Mouse (Mus musculus): ENCODE results near the gene Pdpn. TPM values are rescaled to one million over a fixed set of nuclear protein-coding genes. Genes with fewer than 3 reads are reported as not detected.

The Pdpn gene
- polyA plus RNA-seq, 1 experiment from 2014 or later: 6.0 TPM

DNA sequence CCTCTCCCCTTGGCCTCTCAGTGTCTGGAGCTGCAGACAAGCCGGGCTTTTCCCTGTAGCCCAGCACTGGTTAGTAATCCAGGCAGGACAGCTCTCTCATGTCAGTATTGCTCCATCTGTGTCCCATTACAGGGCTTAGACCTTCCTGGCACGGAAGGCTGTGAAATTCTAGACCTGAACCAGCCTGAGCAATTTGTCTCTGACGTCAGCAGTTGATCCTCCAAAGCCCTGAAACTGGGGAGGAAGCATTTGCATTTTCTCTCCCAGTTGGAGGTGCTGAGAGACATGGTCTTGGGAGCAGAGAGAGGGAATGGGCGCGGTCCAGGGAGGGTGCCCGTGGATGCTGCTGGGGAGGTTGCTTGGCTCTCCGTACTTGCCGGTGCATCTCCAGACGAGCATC, 31.2 kb upstream of the Pdpn start:
- Histone ChIP-seq H3K27me3 (replicated peaks; ENCODE audit: control insufficient read depth, insufficient read depth, low read length) (no peaks in the 10 kb centered on the region), H3K9ac (ENCODE audit: low read depth, low read length) (no peak overlapping the region), H3K9me3 (ENCODE audit: control insufficient read depth, low read length) (no peaks in the 10 kb centered on the region), H3K27ac (ENCODE audit: low read depth, low read length) (no peak overlapping the region), H3K4me2 (no peak overlapping the region), H3K4me1 (replicated peaks; ENCODE audit: control insufficient read depth, insufficient read depth, low read length) (no peaks in the 10 kb centered on the region), H3K36me3 (ENCODE audit: control insufficient read depth, insufficient read depth, low read length) (no peaks in the 10 kb centered on the region), H3K4me3 (ENCODE audit: low read depth, low read length) (no peak overlapping the region)
- ATAC-seq (replicated peaks; ENCODE audit: low FRiP score) (no peak), DNase-seq (ENCODE audit: low spot score) (no peak)
- WGBS: 48% methylated on average over 9 of the region's 9 CpGs

DNA sequence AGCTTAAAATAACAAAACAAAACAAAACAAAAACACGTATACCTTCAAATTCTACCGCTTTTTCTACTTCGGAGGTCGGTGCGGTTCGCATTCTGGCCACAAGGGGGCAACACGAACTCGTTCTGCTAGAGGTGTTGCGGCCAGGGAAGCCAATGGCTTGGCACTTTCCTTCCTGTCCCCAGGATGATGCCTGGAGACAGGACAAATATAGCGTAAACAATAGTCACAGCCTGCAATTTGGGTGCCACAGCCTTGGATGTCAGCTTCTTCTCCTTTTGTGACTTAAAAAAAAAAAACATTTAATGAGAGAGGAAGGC, 26.2 kb upstream of the Pdpn start:
- Histone ChIP-seq H3K27ac (ENCODE audit: low read depth, low read length) (no peak overlapping the region), H3K9me3 (ENCODE audit: control insufficient read depth, low read length) (no peaks in the 10 kb centered on the region), H3K4me1 (replicated peaks; ENCODE audit: control insufficient read depth, insufficient read depth, low read length) (no peaks in the 10 kb centered on the region), H3K4me3 (ENCODE audit: low read depth, low read length) (no peak overlapping the region), H3K9ac (ENCODE audit: low read depth, low read length) (no peak overlapping the region), H3K27me3 (replicated peaks; ENCODE audit: control insufficient read depth, insufficient read depth, low read length) (no peaks in the 10 kb centered on the region), H3K36me3 (ENCODE audit: control insufficient read depth, insufficient read depth, low read length) (no peaks in the 10 kb centered on the region), H3K4me2 (peak overlapping the region; percentile 54)
- DNase-seq (ENCODE audit: low spot score) (peak; percentile 71), ATAC-seq (replicated peaks; ENCODE audit: low FRiP score) (no peak)
- WGBS: 4% methylated on average over 10 of the region's 10 CpGs

DNA sequence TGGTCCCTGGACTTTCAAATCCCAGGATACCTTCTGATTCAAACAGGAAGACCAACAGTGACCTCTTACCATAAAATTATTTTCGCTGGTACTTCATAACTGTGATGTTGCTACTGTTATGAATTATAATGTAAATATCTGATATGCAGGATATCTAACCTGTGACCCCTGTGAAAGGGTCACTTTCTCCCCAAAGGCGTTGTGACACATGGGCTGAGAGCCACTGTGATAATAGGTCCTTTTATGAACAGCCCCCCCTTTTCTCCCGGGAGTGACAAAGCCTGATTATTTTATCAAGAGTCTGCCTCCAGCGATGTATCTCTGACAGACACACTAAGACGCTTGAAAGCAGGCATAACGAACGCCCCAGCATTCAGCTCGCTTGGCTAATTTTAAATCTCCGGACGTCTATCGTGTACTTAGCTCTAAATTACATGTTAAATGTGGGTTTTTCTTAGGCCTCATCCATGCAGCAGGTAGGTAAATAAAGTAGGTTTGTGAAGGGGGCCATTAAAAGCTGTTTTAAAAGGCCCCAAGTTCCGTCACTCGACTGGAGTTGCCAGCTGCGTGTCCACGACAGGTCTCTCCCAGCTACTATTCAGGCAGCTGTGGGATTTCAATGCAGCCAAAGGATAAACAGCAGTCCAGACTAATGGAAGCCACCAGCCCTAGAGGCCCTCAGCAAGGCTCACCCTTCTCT, 25.7 kb upstream of the Pdpn start:
- H3K9me3 ChIP-seq (ENCODE audit: control insufficient read depth, low read length): no peaks in the 10 kb centered on the region
- no peak overlapping the region for H3K4me3 ChIP-seq (ENCODE audit: low read depth, low read length)
- no peaks in the 10 kb centered on the region for H3K36me3 ChIP-seq (ENCODE audit: control insufficient read depth, insufficient read depth, low read length)
- 37% methylated on average over 15 of the region's 15 CpGs for WGBS
- no peaks in the 10 kb centered on the region for H3K27me3 ChIP-seq (replicated peaks; ENCODE audit: control insufficient read depth, insufficient read depth, low read length)
- ATAC-seq (replicated peaks; ENCODE audit: low FRiP score) (no peak), DNase-seq (ENCODE audit: low spot score) (peak; percentile 42)
- H3K4me2 ChIP-seq: peak overlapping the region; percentile 54
- no peak overlapping the region for H3K27ac ChIP-seq (ENCODE audit: low read depth, low read length)
- no peak overlapping the region for H3K9ac ChIP-seq (ENCODE audit: low read depth, low read length)
- no peaks in the 10 kb centered on the region for H3K4me1 ChIP-seq (replicated peaks; ENCODE audit: control insufficient read depth, insufficient read depth, low read length)

DNA sequence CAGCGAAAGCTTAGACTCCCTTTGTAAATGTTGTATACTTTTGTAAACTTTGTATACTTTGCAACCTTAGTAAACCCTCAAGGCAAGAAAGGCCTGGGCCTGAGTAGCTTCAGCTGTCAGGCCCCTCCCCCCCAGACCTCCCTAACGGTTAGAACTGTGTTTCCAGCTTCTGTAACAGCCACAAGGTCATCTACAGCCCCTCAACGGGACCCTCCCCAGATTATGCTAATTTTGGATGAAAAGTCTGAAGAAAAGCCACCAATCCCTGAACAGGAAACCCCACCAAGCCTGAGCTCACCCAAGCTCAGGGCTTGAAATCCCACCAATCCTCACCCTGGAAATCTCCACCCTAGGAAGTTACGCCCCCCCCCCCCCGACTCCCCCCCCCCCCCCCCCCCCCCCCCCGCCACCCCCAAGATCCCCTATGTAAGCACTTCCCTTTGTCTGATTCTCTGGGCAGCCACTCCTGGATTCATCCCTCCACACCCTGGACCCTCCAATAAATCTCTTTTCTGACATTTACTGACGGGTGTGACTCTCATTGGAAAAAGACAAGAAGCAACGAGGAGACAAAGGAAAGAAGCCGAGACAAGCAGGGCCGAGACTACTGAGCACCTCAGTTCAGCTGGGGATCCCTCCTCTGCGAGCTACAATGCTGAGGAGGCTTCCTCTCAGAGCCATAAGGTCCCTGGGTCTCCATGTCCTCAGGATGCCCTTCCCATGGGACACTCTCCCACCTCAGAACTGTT, 25.0 kb upstream of the Pdpn start:
- no peak overlapping the region for H3K4me3 ChIP-seq (ENCODE audit: low read depth, low read length)
- ATAC-seq (replicated peaks; ENCODE audit: low FRiP score): no peak
- no peaks in the 10 kb centered on the region for H3K4me1 ChIP-seq (replicated peaks; ENCODE audit: control insufficient read depth, insufficient read depth, low read length)
- DNase-seq (ENCODE audit: low spot score): no peak
- no peak overlapping the region for H3K27ac ChIP-seq (ENCODE audit: low read depth, low read length)
- no peaks in the 10 kb centered on the region for H3K27me3 ChIP-seq (replicated peaks; ENCODE audit: control insufficient read depth, insufficient read depth, low read length)
- H3K9me3 ChIP-seq (ENCODE audit: control insufficient read depth, low read length): no peaks in the 10 kb centered on the region
- WGBS: 35% methylated on average over 8 of the region's 11 CpGs
- no peaks in the 10 kb centered on the region for H3K36me3 ChIP-seq (ENCODE audit: control insufficient read depth, insufficient read depth, low read length)
- H3K4me2 ChIP-seq: no peak overlapping the region
- no peak overlapping the region for H3K9ac ChIP-seq (ENCODE audit: low read depth, low read length)

DNA sequence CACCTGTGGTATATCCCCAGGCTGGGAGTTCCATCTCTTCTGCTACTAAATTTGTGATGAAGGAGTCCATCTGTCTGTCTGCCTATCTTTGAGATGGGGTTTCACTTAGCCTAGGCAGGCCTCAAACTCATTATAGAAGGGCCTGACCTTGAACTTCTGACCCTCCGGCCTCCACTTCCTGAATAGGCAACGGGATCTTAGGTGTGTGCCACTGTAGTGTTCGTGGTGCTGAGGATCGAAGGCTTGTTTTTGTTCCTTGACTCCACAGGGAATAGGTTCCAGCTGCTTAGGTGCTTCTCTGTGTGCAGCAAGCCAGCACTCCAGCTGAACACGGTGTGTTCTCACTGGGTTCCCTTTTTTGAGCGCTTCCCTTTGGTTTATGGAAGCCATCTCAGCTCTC, 13.9 kb upstream of the Pdpn start:
- 70% methylated on average over 6 of the region's 6 CpGs for WGBS
- no peak for DNase-seq (ENCODE audit: low spot score)
- H3K4me2 ChIP-seq: no peak overlapping the region
- no peaks in the 10 kb centered on the region for H3K4me1 ChIP-seq (replicated peaks; ENCODE audit: control insufficient read depth, insufficient read depth, low read length)
- H3K27me3 ChIP-seq (replicated peaks; ENCODE audit: control insufficient read depth, insufficient read depth, low read length): no peaks in the 10 kb centered on the region
- no peak for ATAC-seq (replicated peaks; ENCODE audit: low FRiP score)
- H3K9me3 ChIP-seq (ENCODE audit: control insufficient read depth, low read length): no peaks in the 10 kb centered on the region
- H3K36me3 ChIP-seq (ENCODE audit: control insufficient read depth, insufficient read depth, low read length): no peaks in the 10 kb centered on the region
- H3K4me3 ChIP-seq (ENCODE audit: low read depth, low read length): no peak overlapping the region
- H3K9ac ChIP-seq (ENCODE audit: low read depth, low read length): no peak overlapping the region
- H3K27ac ChIP-seq (ENCODE audit: low read depth, low read length): no peak overlapping the region

DNA sequence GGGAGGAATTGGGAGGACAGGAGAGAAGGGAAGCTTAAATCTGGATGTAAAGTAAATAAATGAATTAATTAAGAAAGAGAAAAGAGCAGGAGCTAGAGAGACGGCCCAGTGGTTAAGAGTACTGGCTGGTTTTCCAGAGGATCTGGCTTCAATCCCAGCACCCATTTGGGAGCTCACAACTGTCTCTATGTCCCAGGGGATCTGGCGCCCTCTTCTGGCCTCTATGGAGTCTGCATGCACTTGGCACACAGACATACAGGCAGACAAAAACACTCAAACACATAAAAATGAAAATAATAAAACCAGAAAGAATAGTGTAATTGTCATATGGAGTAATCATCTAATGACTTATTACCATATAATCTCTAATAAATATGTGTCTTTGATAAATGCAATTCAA, 12.0 kb upstream of the Pdpn start:
- Histone ChIP-seq H3K36me3 (ENCODE audit: control insufficient read depth, insufficient read depth, low read length) (no peaks in the 10 kb centered on the region), H3K9ac (ENCODE audit: low read depth, low read length) (no peak overlapping the region), H3K27ac (ENCODE audit: low read depth, low read length) (no peak overlapping the region), H3K27me3 (replicated peaks; ENCODE audit: control insufficient read depth, insufficient read depth, low read length) (no peaks in the 10 kb centered on the region), H3K4me2 (no peak overlapping the region), H3K4me1 (replicated peaks; ENCODE audit: control insufficient read depth, insufficient read depth, low read length) (no peaks in the 10 kb centered on the region), H3K9me3 (ENCODE audit: control insufficient read depth, low read length) (no peaks in the 10 kb centered on the region), H3K4me3 (ENCODE audit: low read depth, low read length) (no peak overlapping the region)
- WGBS: 45% methylated on average over 2 of the region's 2 CpGs
- ATAC-seq (replicated peaks; ENCODE audit: low FRiP score) (no peak), DNase-seq (ENCODE audit: low spot score) (no peak)

DNA sequence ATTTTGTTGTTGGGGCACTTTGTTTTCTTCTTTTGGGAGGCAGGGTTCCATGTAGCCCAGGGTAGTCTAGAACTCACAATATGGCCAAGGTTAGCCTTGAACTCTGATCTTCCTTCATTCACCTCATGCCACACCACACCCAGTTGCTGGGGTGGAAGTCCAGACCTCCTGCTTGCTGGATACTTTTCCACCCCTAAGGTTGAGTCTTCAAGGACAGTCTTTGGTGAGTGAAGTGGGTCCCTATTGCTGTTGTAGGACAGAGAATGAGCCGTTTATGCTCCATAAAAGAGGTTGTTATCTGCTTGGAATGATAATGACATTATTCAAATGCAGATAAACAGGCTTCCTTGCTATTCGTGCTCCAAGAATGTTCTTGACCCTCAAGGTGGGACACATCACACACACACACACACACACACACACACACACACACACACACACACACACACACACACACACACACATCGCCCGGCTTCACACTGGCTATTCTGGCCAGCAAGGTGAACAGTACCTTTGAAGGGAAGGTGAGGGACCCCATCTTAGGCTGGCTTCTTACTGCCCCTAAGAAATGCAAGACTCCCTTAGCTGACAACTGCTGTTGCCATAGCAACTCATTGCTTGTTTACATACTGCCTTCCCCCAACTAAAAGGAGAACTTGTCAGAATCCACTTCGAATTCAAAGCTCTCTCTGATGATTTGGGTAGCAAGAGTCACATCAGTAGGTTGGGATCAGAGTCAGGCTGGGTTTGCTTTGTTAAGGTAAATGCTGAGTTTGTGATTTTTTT, 6.8 kb upstream of the Pdpn start:
- Histone ChIP-seq H3K4me1 (replicated peaks; ENCODE audit: control insufficient read depth, insufficient read depth, low read length) (no peaks in the 10 kb centered on the region), H3K4me2 (no peak overlapping the region), H3K36me3 (ENCODE audit: control insufficient read depth, insufficient read depth, low read length) (no peaks in the 10 kb centered on the region), H3K4me3 (ENCODE audit: low read depth, low read length) (no peak overlapping the region), H3K9ac (ENCODE audit: low read depth, low read length) (no peak overlapping the region), H3K27ac (ENCODE audit: low read depth, low read length) (no peak overlapping the region), H3K9me3 (ENCODE audit: control insufficient read depth, low read length) (no peaks in the 10 kb centered on the region), H3K27me3 (replicated peaks; ENCODE audit: control insufficient read depth, insufficient read depth, low read length) (peaks cover 7% of the 10 kb centered on the region; the same call in 1 of the 2 replicates)
- 60% methylated on average over 5 of the region's 5 CpGs for WGBS
- ATAC-seq (replicated peaks; ENCODE audit: low FRiP score) (no peak), DNase-seq (ENCODE audit: low spot score) (no peak)

DNA sequence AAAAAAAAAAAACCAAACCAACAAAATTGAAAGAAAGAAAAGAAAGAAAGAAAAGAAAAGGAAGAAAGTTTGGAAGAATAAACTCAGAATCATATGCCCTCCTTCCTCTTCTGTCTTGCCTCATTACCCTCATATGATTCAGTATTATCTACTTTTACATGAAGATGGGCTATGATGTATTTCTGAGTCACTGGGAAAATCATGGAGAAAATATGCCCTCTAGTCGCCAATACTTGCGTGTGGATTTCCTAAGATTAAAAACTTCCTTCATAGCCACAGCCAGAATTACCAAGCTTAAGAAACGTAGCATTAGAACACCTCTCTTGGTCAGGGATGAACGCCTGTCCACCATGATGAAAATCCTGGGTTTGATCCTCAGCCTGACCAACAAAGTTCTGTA, 5.7 kb upstream of the Pdpn start:
- Histone ChIP-seq H3K36me3 (ENCODE audit: control insufficient read depth, insufficient read depth, low read length) (no peaks in the 10 kb centered on the region), H3K4me3 (ENCODE audit: low read depth, low read length) (no peak overlapping the region), H3K4me1 (replicated peaks; ENCODE audit: control insufficient read depth, insufficient read depth, low read length) (no peaks in the 10 kb centered on the region), H3K27ac (ENCODE audit: low read depth, low read length) (no peak overlapping the region), H3K9me3 (ENCODE audit: control insufficient read depth, low read length) (no peaks in the 10 kb centered on the region), H3K4me2 (no peak overlapping the region), H3K27me3 (replicated peaks; ENCODE audit: control insufficient read depth, insufficient read depth, low read length) (peaks cover 18% of the 10 kb centered on the region), H3K9ac (ENCODE audit: low read depth, low read length) (no peak overlapping the region)
- ATAC-seq (replicated peaks; ENCODE audit: low FRiP score) (no peak), DNase-seq (ENCODE audit: low spot score) (no peak)
- 76% methylated on average over 4 of the region's 4 CpGs for WGBS

Data from liver, embryonic 11.5 days (tissue).